Mouse (Mus musculus): Measurements from ENCODE around the gene Col5a2.
A peak's percentile ranks its signal among the peaks of the same experiment; 100 is the strongest.

Col5a2 gene

GRCm38 (mm10) chr1:45502865-45503332 is at the start of gene Col5a2:
TSS of gene Col5a2 (minus strand) at chr1:45503282.
- DNase-seq (ENCODE audit: extremely low read depth, insufficient read length, low spot score), result peak; percentile 72

- DNase-seq (ENCODE audit: extremely low read depth, insufficient read length, low spot score), result no peak
These were observed 47.4 kb upstream of the Col5a2 start for GRCm38 (mm10) chr1:45550531-45550930.

- DNase-seq (ENCODE audit: extremely low read depth, insufficient read length, low spot score), result peak; percentile 37
These were observed 38.8 kb upstream of the Col5a2 start for GRCm38 (mm10) chr1:45541888-45542287.

- peak; percentile 67 for DNase-seq (ENCODE audit: extremely low read depth, insufficient read length, low spot score)
These were observed 38.1 kb upstream of the Col5a2 start for GRCm38 (mm10) chr1:45541161-45541560.

DNA sequence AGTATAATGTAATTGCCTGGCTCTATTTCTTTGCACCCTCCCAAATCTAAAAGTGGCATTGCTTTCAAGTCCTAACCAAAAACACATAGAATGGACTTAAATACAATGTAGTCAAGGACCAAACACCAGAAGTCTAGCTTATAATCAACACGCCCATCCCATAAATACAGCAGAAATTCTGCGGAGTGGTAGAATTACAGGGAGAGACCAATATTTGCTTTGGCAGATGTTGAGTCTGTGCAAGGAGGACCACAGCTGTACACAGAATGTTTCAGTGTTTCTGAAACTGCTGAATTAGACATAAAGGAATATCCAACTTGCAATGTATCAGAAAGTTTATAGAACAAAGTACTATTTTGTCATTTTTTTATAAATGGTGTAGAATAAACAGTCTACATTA is 28.4 kb upstream of the Col5a2 start:
- DNase-seq (ENCODE audit: extremely low read depth, insufficient read length, low spot score), result no peak

DNA sequence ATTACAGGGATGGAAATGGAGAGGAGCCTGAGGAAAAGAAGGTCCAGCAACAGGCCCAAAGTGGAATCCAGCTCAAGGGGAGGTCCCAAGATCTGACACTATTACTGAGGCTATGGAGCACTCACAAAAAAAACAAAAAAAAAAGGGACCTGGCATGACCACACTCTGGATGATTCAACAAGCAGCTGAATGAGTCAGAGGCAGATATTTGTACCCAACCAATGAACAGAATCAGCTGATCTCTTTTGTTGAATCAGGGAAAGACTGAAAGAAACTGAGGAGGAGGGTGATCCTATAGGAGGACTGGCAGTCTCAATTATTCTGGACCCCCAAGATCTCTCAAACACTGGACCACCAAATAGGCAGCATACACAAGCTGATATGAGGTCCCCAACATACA is 24.4 kb upstream of the Col5a2 start:
- peak; percentile 58 for DNase-seq (ENCODE audit: extremely low read depth, insufficient read length, low spot score)

DNA sequence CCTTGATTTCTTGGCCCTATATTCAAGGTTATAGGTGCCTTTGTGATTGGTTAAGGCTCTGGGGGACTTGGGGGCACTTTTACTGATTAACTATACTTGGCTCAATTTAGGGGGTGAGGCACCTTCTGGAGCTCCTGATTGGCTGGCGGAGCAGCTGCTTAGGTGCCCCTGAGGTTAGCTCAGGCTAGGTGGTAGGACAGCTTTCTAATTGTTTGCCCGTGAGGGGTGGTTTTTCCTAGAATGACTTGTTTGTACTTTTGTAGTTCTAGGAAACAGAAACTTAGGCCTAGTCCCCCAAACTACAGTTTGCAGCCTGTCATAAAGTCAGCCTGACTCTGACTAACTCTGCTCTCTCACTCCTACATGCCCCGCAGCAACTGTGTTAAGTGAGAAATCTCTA is 20.5 kb upstream of the Col5a2 start:
- no peak for DNase-seq (ENCODE audit: extremely low read depth, insufficient read length, low spot score)

GRCm38 (mm10) chr1:45521486-45521885 is 18.4 kb upstream of the Col5a2 start:
- DNase-seq (ENCODE audit: extremely low read depth, insufficient read length, low spot score), result no peak

DNA sequence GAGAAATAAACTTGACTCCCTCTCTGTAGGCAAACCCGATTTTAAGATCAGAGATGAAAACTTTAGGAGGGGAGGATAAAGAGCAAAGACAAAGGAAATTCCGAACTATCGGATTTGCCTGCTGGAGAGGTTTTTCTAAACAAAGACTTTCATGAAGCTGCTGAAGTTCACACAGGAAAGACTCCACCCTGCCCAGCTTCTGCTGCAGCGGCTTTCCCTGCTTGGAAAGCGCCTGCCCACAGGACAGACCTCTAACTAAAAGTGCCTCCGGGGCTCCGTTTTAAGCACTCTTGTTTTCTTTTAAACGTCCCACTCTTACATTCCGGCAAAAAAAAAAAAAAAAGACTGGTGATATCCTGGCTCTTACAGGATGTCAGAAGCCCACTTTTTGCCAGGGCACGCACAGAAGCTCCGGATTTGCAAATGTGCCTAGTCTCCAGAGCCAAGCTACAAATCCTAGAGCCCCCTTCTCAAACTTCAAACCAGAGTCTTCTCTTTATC is 791 bp downstream of the Col5a2 start:
- DNase-seq (ENCODE audit: extremely low read depth, insufficient read length, low spot score), result peak; percentile 50

- peak; percentile 31 for DNase-seq (ENCODE audit: extremely low read depth, insufficient read length, low spot score)
These were observed 1.6 kb downstream of the Col5a2 start for GRCm38 (mm10) chr1:45501437-45501836.

DNA sequence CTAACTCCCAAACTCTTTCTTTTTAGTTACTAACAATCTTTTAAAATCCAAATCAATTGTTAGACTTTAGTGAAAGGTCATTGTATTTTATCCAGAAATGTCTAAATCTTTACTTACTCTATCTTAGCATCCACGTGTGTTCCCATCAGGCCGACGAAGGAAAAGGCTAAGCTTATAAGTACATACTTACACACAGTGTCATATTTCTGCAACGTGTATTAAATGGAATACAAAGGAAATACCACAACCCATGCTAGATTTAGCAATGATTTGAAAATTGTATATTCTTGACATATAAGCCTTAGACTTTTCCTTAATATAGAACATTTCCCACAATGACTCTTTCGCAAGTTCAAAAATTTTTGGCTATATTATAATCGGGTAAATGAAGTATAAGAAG is 2.6 kb downstream of the Col5a2 start:
- no peak for DNase-seq (ENCODE audit: extremely low read depth, insufficient read length, low spot score)

DNA sequence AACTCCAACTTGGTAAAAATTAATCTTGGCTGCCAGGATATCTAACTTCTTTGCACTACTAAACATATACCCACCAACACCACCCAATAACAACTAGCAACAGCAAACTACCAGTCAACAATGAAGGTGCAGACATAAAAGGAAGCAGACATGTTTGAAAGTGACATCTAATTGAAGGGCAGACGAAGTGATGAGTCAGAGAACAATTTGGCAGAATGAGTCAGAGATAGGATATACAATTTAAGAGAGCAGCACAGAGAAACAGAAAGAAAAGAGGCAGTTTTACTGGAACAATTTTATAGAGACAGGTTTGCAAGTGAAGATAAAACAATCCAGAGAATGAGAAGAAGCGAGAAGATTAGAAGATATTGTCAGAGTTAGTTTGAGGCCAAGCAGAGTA is 8.1 kb downstream of the Col5a2 start:
- no peak for DNase-seq (ENCODE audit: extremely low read depth, insufficient read length, low spot score)

GRCm38 (mm10) chr1:45492130-45492723 is 10.9 kb downstream of the Col5a2 start:
- peak; percentile 29 for DNase-seq (ENCODE audit: extremely low read depth, insufficient read length, low spot score)

- DNase-seq (ENCODE audit: extremely low read depth, insufficient read length, low spot score), result no peak
These were observed 12.6 kb downstream of the Col5a2 start for GRCm38 (mm10) chr1:45490451-45490850.

- no peak for DNase-seq (ENCODE audit: extremely low read depth, insufficient read length, low spot score)
These were observed 14.8 kb downstream of the Col5a2 start for GRCm38 (mm10) chr1:45488291-45488690.

GRCm38 (mm10) chr1:45483001-45483400 is 20.1 kb downstream of the Col5a2 start:
- no peak for DNase-seq (ENCODE audit: extremely low read depth, insufficient read length, low spot score)

- no peak for DNase-seq (ENCODE audit: extremely low read depth, insufficient read length, low spot score)
These were observed 21.2 kb downstream of the Col5a2 start for GRCm38 (mm10) chr1:45481876-45482275.

DNA sequence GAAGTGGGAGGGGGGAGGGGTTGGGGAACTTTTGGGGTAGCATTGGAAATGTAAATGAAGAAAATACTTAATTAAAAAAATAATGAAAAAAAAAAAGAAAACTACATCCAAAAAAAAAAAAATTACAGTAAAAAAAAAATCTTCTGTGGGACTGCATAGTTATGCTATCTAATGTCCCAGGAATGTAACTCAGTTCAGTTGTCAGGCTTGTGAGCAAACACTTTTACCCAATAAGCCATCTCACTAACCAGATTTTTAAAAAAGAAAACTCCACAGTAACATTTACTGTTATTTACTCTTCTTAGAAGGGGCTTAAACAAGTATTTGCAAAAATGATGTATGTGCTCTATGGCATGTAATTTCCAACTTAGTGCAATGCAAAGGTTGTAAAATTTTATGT is 24.0 kb downstream of the Col5a2 start:
- no peak for DNase-seq (ENCODE audit: extremely low read depth, insufficient read length, low spot score)

GRCm38 (mm10) chr1:45472751-45473150 is 30.3 kb downstream of the Col5a2 start:
- DNase-seq (ENCODE audit: extremely low read depth, insufficient read length, low spot score), result no peak

- DNase-seq (ENCODE audit: extremely low read depth, insufficient read length, low spot score), result no peak
These were observed 42.3 kb downstream of the Col5a2 start for GRCm38 (mm10) chr1:45460767-45461166.

DNA sequence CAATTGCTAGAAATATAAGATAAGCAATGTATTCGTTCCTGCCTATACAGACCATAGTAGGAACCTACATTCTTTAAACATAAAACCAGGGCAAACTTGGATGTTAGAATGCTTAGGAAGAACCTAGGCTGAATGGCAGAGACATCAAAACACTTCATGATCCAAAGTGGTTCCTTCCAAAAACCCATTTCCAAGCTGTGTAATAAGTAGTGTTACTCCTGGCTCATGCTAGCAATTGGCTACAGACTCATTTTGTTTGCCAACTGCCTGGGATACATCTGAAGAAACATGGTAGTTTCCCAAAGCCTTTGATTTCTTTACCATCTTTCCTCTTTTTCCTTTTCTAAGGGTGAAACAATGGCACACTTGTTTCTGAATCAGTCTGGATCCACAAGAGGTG is 47.3 kb downstream of the Col5a2 start:
- no peak for DNase-seq (ENCODE audit: extremely low read depth, insufficient read length, low spot score)

- DNase-seq (ENCODE audit: extremely low read depth, insufficient read length, low spot score), result no peak
These were observed 54.2 kb downstream of the Col5a2 start for GRCm38 (mm10) chr1:45448856-45449255.

DNA sequence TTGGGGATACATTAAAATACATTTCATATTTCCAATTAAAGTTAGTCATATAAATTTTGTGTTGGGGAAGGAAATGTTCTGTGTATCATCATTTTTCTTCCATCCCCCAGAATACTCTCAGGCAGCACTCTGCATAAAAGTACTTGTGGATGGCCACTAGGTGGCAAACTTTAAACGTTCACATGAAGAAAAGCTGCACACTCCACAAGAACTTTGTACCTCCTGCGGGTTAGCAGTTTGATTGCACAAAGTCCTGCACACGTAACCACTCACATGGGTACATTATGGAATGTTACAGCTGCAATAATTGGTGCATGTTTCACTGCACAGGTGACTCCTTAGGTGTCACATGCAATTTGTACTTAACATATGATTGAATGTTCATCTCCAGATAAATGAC is 71.2 kb downstream of the Col5a2 start:
- DNase-seq (ENCODE audit: extremely low read depth, insufficient read length, low spot score), result peak; percentile 37

Data from 3134 (cell line).